Mouse (Mus musculus) megakaryocyte, embryonic 14.5 days (primary cell): ENCODE measurements around the gene Gm10722. TPM values are rescaled to one million over a fixed set of nuclear protein-coding genes. Genes with fewer than 3 reads are reported as not detected.
A peak's percentile ranks its signal among the peaks of the same experiment; 100 is the strongest.
"Not testable (repeated sequence)": the region's sequence is repeated elsewhere in the genome, so short reads cannot be mapped to it uniquely, and the experiment has no call there.

Source experiments
- H3K27me3 ChIP-seq: replicated peaks from 2 replicates; pipeline ENCODE3; 2012; ENCODE audit warnings: inconsistent platforms
- H3K36me3 ChIP-seq: replicated peaks from 2 replicates; pipeline ENCODE3; 2012; ENCODE audit warnings: low read length, inconsistent platforms, mixed read lengths
- H3K4me1 ChIP-seq: 2 replicates; pipeline ENCODE4 v1.6.1; 2012; ENCODE audit warnings: inconsistent platforms
- H3K4me3 ChIP-seq: replicated peaks from 2 replicates; pipeline ENCODE3; 2012; ENCODE audit warnings: moderate library complexity, mild to moderate bottlenecking, inconsistent platforms
- H3K9me3 ChIP-seq: 2 replicates; pipeline ENCODE4 v1.6.1; 2012; ENCODE audit warnings: inconsistent platforms
- GATA1 ChIP-seq: IDR thresholded peaks from 3 replicates; pipeline ENCODE4 v1.6.1; 2012; ENCODE audit warnings: mixed read lengths, low read length, inconsistent platforms, borderline replicate concordance
- polyA plus RNA-seq: library from polyadenylated mRNA; stranded (reverse); fragments of >175 nt; gene quantifications from 2 replicates; pipeline ENCODE4 v1.2.3, GENCODE M21; 2012; ENCODE audit warnings: low replicate concordance; ENCODE audit not compliant: insufficient read depth

Gm10722 gene
- polyA plus RNA-seq = 17.7 TPM in 1 of 2 replicates, not detected in the other

- H3K4me1 ChIP-seq, H3K36me3 ChIP-seq, H3K4me3 ChIP-seq, H3K27me3 ChIP-seq, H3K9me3 ChIP-seq: not testable (repeated sequence)
These were observed at the start of gene Gm10722 for GRCm38 (mm10) chr9:3000445-3000972. Gene Gm10722, plus strand, starts transcription at chr9:3000922.

DNA sequence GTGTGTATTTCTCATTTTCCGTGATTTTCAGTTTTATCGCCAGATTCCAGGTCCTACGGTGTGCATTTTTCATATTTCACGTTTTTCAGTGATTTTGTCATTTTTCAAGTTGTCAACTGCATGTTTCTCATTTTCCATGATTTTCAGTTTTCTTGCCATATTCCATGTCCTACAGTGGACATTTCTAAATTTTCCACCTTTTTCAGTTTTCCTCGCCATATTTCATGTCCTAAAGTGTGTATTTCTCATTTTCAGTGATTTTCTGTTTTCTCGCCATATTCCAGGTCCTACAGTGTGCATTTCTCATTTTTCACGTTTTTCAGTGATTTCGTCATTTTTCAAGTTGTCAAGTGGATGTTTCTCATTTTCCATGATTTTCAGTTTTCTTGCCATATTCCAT is 284 bp downstream of the Gm10722 start:
- not testable (repeated sequence) for H3K4me3 ChIP-seq, H3K27me3 ChIP-seq, H3K36me3 ChIP-seq, H3K9me3 ChIP-seq, H3K4me1 ChIP-seq

DNA sequence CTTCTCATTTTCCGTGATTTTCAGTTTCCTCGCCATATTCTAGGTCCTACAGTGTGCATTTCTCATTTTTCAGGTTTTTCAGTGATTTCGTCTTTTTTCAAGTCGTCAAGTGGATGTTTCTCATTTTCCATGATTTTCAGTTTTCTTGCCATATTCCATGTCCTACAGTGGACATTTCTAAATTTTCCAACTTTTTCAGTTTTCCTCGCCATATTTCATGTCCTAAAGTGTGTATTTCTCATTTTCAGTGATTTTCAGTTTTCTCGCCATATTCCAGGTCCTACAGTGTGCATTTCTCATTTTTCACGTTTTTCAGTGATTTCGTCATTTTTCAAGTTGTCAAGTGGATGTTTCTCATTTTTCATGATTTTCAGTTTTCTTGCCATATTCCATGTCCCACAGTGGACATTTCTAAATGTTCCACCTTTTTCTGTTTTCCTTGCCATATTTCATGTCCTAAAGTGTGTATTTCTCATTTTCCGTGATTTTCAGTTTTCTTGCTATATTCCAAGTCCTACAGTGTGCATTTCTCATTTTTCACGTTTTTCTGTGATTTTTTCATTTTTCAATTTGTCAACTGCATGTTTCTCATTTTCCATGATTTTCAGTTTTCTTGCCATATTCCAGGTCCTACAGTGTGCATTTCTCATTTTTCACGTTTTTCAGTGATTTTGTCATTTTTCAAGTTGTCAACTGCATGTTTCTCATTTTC is 1.4 kb downstream of the Gm10722 start:
- not testable (repeated sequence) for H3K4me3 ChIP-seq, H3K9me3 ChIP-seq, H3K27me3 ChIP-seq, H3K4me1 ChIP-seq, H3K36me3 ChIP-seq
- TF ChIP-seq GATA1 = peak; percentile 38; the same call in 2 of the 3 replicates

GRCm38 (mm10) chr9:3002794-3003396 is 2.2 kb downstream of the Gm10722 start, which contains the start of gene Gm11168:
Gene Gm11168, plus strand, starts transcription at chr9:3003346.
- H3K36me3 ChIP-seq, H3K9me3 ChIP-seq, H3K27me3 ChIP-seq, H3K4me1 ChIP-seq, H3K4me3 ChIP-seq: not testable (repeated sequence)

- H3K9me3 ChIP-seq, H3K27me3 ChIP-seq, H3K4me3 ChIP-seq, H3K36me3 ChIP-seq, H3K4me1 ChIP-seq: not testable (repeated sequence)
These were observed 5.5 kb downstream of the Gm10722 start for GRCm38 (mm10) chr9:3006179-3006578.

GRCm38 (mm10) chr9:3006636-3007035 is 5.9 kb downstream of the Gm10722 start:
- not testable (repeated sequence) for H3K4me1 ChIP-seq, H3K27me3 ChIP-seq, H3K9me3 ChIP-seq, H3K36me3 ChIP-seq, H3K4me3 ChIP-seq

DNA sequence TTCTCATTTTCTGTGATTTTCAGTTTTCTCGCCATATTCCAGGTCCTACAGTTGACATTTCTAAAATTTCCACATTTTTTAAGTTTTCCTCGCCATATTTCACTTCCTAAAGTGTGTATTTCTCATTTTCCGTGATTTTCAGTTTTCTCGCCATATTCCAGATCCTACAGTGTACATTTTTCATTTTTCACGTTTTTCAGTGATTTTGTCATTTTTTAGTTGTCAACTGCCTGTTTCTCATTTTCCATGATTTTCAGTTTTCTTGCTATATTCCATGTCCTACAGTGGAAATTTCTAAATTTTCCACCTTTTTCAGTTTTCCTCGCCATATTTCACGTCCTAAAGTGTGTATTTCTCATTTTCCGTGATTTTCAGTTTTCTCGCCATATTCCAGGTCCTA is 6.5 kb downstream of the Gm10722 start:
- H3K4me3 ChIP-seq, H3K9me3 ChIP-seq, H3K36me3 ChIP-seq, H3K4me1 ChIP-seq, H3K27me3 ChIP-seq: not testable (repeated sequence)

DNA sequence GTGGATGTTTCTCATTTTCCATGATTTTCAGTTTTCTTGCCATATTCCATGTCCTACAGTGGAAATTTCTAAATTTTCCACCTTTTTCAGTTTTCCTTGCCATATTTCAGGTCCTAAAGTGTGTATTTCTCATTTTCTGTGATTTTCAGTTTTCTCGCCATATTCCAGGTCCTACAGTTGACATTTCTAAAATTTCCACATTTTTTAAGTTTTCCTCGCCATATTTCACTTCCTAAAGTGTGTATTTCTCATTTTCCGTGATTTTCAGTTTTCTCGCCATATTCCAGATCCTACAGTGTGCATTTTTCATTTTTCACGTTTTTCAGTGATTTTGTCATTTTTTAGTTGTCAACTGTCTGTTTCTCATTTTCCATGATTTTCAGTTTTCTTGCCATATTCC is 8.6 kb downstream of the Gm10722 start:
- not testable (repeated sequence) for H3K4me3 ChIP-seq, H3K36me3 ChIP-seq, H3K27me3 ChIP-seq

DNA sequence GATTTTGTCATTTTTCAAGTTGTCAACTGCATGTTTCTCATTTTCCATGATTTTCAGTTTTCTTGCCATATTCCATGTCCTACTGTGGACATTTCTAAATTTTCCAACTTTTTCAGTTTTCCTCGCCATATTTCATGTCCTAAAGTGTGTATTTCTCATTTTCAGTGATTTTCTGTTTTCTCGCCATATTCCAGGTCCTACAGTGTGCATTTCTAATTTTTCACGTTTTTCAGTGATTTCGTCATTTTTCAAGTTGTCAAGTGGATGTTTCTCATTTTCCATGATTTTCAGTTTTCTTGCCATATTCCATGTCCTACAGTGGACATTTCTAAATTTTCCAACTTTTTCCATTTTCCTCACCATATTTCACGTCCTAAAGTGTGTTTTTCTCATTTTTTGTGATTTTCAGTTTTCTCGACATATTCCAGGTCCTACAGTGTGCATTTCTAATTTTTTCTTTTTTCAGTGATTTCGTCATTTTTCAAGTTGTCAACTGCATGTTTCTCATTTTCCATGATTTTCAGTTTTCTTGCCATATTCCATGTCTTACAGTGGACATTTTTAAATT is 11.4 kb downstream of the Gm10722 start:
- not testable (repeated sequence) for H3K4me3 ChIP-seq, H3K4me1 ChIP-seq, H3K36me3 ChIP-seq, H3K27me3 ChIP-seq, H3K9me3 ChIP-seq

More for the DNA sequence above, 8.6 kb downstream of the Gm10722 start:
- H3K9me3 ChIP-seq, H3K4me1 ChIP-seq: not testable (repeated sequence)

DNA sequence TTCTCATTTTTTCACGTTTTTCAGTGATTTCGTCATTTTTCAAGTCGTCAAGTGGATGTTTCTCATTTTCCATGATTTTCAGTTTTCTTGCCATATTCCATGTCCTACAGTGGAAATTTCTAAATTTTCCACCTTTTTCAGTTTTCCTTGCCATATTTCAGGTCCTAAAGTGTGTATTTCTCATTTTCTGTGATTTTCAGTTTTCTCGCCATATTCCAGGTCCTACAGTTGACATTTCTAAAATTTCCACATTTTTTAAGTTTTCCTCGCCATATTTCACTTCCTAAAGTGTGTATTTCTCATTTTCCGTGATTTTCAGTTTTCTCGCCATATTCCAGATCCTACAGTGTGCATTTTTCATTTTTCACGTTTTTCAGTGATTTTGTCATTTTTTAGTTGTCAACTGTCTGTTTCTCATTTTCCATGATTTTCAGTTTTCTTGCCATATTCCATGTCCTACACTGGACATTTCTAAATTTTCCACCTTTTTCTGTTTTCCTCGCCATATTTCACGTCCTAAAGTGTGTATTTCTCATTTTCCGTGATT is 12.1 kb downstream of the Gm10722 start, which contains the start of gene Gm10721:
Gene Gm10721 (plus strand): TSS at position 408 of the 547 bp plus-strand sequence.
- not testable (repeated sequence) for H3K27me3 ChIP-seq, H3K36me3 ChIP-seq, H3K4me1 ChIP-seq, H3K4me3 ChIP-seq, H3K9me3 ChIP-seq

GRCm38 (mm10) chr9:3015354-3015753 is 14.6 kb downstream of the Gm10722 start, which contains the start of gene Gm10720:
Gene Gm10720, plus strand, starts transcription at chr9:3015654.
- H3K9me3 ChIP-seq, H3K27me3 ChIP-seq, H3K36me3 ChIP-seq, H3K4me1 ChIP-seq, H3K4me3 ChIP-seq: not testable (repeated sequence)

DNA sequence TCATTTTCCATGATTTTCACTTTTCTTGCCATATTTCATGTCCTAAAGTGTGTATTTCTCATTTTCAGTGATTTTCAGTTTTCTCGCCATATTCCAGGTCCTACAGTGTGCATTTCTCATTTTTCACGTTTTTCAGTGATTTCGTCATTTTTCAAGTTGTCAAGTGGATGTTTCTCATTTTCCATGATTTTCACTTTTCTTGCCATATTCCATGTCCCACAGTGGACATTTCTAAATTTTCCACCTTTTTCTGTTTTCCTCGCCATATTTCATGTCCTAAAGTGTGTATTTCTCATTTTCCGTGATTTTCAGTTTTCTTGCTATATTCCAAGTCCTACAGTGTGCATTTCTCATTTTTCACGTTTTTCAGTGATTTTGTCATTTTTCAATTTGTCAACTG is 15.2 kb downstream of the Gm10722 start:
- H3K27me3 ChIP-seq, H3K9me3 ChIP-seq, H3K4me3 ChIP-seq, H3K36me3 ChIP-seq, H3K4me1 ChIP-seq: not testable (repeated sequence)

DNA sequence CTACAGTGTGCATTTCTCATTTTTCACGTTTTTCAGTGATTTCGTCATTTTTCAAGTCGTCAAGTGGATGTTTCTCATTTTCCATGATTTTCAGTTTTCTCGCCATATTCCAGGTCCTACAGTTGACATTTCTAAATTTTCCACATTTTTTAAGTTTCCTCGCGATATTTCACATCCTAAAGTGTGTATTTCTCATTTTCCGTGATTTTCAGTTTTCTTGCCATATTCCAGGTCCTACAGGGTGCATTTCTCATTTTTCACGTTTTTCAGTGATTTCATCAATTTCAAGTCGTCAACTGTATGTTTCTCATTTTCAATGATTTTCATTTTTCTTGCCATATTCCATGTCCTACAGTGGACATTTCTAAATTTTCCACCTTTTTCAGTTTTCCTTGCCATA is 16.4 kb downstream of the Gm10722 start, which contains the start of gene Gm10719:
Gene Gm10719 (plus strand): TSS at position 301 of the 400 bp plus-strand sequence.
- not testable (repeated sequence) for H3K27me3 ChIP-seq, H3K36me3 ChIP-seq, H3K9me3 ChIP-seq, H3K4me1 ChIP-seq, H3K4me3 ChIP-seq

GRCm38 (mm10) chr9:3018944-3019343 is 18.2 kb downstream of the Gm10722 start:
- not testable (repeated sequence) for H3K4me3 ChIP-seq, H3K4me1 ChIP-seq, H3K36me3 ChIP-seq, H3K27me3 ChIP-seq, H3K9me3 ChIP-seq

- not testable (repeated sequence) for H3K27me3 ChIP-seq, H3K36me3 ChIP-seq, H3K4me1 ChIP-seq, H3K9me3 ChIP-seq, H3K4me3 ChIP-seq
These were observed 19.4 kb downstream of the Gm10722 start for GRCm38 (mm10) chr9:3019835-3020727.
